Mouse (Mus musculus): Measurements from ENCODE around the gene Mrm1. TPM values are rescaled to one million over a fixed set of nuclear protein-coding genes. Genes with fewer than 3 reads are reported as not detected.

Mrm1 gene
- polyA plus RNA-seq, 1 experiment from 2014 or later: 12.3 TPM

- DNase-seq (ENCODE audit: low spot score) (peak; percentile 93), ATAC-seq (replicated peaks; ENCODE audit: low FRiP score) (peak; percentile 74; the same call in 1 of the 2 replicates)
- Histone ChIP-seq H3K27ac (ENCODE audit: low read depth, low read length) (no peak overlapping the region), H3K9me3 (ENCODE audit: control insufficient read depth, low read length) (no peaks in the 10 kb centered on the region), H3K4me3 (ENCODE audit: low read depth, low read length) (no peak overlapping the region), H3K27me3 (ENCODE audit: control insufficient read depth, insufficient read depth, low read length) (no peaks in the 10 kb centered on the region; the same call in 1 of the 2 replicates), H3K36me3 (ENCODE audit: control insufficient read depth, insufficient read depth, low read length) (no peaks in the 10 kb centered on the region), H3K4me1 (replicated peaks; ENCODE audit: control insufficient read depth, insufficient read depth, low read length) (no peaks in the 10 kb centered on the region; the same call in 1 of the 2 replicates), H3K9ac (ENCODE audit: low read length) (no peak overlapping the region), H3K4me2 (ENCODE audit: low read depth, low read length, severe bottlenecking) (0 out of 2 replicates have a peak overlapping the region, but pooled peaks have one; percentile 31)
- WGBS: 11% methylated on average over 17 of the region's 17 CpGs
Observed at GRCm38 (mm10) chr11:84794496-84795113, 24.7 kb downstream of the Mrm1 start.

- no peaks in the 10 kb centered on the region; the same call in 1 of the 2 replicates for H3K4me1 ChIP-seq (replicated peaks; ENCODE audit: control insufficient read depth, insufficient read depth, low read length)
- no peak overlapping the region for H3K4me3 ChIP-seq (ENCODE audit: low read depth, low read length)
- no peak overlapping the region for H3K27ac ChIP-seq (ENCODE audit: low read depth, low read length)
- no peaks in the 10 kb centered on the region for H3K9me3 ChIP-seq (ENCODE audit: control insufficient read depth, low read length)
- no peaks in the 10 kb centered on the region for H3K36me3 ChIP-seq (ENCODE audit: control insufficient read depth, insufficient read depth, low read length)
- no peak overlapping the region for H3K4me2 ChIP-seq (ENCODE audit: low read depth, low read length, severe bottlenecking)
- DNase-seq (ENCODE audit: low spot score) (no peak), ATAC-seq (replicated peaks; ENCODE audit: low FRiP score) (no peak)
- H3K27me3 ChIP-seq (ENCODE audit: control insufficient read depth, insufficient read depth, low read length): no peaks in the 10 kb centered on the region; the same call in none of the 2 replicates
- H3K9ac ChIP-seq (ENCODE audit: low read length): no peak overlapping the region
Observed at GRCm38 (mm10) chr11:84793545-84793944, 25.8 kb downstream of the Mrm1 start.

DNA sequence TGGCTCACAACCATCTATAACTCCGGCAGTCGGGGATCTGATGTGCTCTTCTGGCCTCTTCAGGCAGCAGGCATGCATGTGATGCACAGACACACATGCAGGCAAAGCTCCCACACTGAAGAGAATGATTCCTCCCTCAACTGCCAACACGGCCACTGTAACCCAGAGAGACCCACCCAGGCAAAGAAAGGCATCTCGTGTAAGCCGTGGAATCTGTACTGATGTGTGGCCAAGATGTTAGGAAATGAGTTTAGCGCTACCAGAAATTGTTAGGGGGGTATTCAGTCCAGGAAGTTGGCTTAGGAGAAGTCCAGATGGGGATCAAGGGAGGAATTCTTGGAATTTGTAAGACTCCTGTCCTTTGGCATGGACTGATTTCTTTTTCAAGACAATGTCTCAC lies 28.9 kb downstream of the Mrm1 start:
- H3K9me3 ChIP-seq (ENCODE audit: control insufficient read depth, low read length): no peaks in the 10 kb centered on the region
- H3K4me3 ChIP-seq (ENCODE audit: low read depth, low read length): no peak overlapping the region
- DNase-seq (ENCODE audit: low spot score) (no peak), ATAC-seq (replicated peaks; ENCODE audit: low FRiP score) (no peak)
- H3K9ac ChIP-seq (ENCODE audit: low read length): no peak overlapping the region
- no peaks in the 10 kb centered on the region for H3K36me3 ChIP-seq (ENCODE audit: control insufficient read depth, insufficient read depth, low read length)
- no peaks in the 10 kb centered on the region; the same call in 1 of the 2 replicates for H3K4me1 ChIP-seq (replicated peaks; ENCODE audit: control insufficient read depth, insufficient read depth, low read length)
- 63% methylated on average over 6 of the region's 6 CpGs for WGBS
- no peak overlapping the region for H3K4me2 ChIP-seq (ENCODE audit: low read depth, low read length, severe bottlenecking)
- no peaks in the 10 kb centered on the region; the same call in none of the 2 replicates for H3K27me3 ChIP-seq (ENCODE audit: control insufficient read depth, insufficient read depth, low read length)
- H3K27ac ChIP-seq (ENCODE audit: low read depth, low read length): no peak overlapping the region

GRCm38 (mm10) chr11:84780143-84780870 lies 39.0 kb downstream of the Mrm1 start:
- ATAC-seq (replicated peaks; ENCODE audit: low FRiP score): peak; percentile 72
- Histone ChIP-seq H3K9me3 (ENCODE audit: control insufficient read depth, low read length) (no peaks in the 10 kb centered on the region), H3K9ac (ENCODE audit: low read length) (no peak overlapping the region), H3K4me1 (replicated peaks; ENCODE audit: control insufficient read depth, insufficient read depth, low read length) (peaks cover 11% of the 10 kb centered on the region), H3K36me3 (ENCODE audit: control insufficient read depth, insufficient read depth, low read length) (no peaks in the 10 kb centered on the region), H3K4me2 (ENCODE audit: low read depth, low read length, severe bottlenecking) (peak overlapping the region; percentile 8; the same call in 1 of the 2 replicates), H3K27me3 (ENCODE audit: control insufficient read depth, insufficient read depth, low read length) (peaks cover 19% of the 10 kb centered on the region), H3K27ac (ENCODE audit: low read depth, low read length) (no peak overlapping the region), H3K4me3 (ENCODE audit: low read depth, low read length) (no peak overlapping the region)
- 3% methylated on average over 19 of the region's 19 CpGs for WGBS
- peak; percentile 74 for DNase-seq (ENCODE audit: low spot score)

GRCm38 (mm10) chr11:84775560-84775959 lies 43.8 kb downstream of the Mrm1 start:
- peak; percentile 55 for ATAC-seq (replicated peaks; ENCODE audit: low FRiP score)
- H3K4me3 ChIP-seq (ENCODE audit: low read depth, low read length): no peak overlapping the region

DNA sequence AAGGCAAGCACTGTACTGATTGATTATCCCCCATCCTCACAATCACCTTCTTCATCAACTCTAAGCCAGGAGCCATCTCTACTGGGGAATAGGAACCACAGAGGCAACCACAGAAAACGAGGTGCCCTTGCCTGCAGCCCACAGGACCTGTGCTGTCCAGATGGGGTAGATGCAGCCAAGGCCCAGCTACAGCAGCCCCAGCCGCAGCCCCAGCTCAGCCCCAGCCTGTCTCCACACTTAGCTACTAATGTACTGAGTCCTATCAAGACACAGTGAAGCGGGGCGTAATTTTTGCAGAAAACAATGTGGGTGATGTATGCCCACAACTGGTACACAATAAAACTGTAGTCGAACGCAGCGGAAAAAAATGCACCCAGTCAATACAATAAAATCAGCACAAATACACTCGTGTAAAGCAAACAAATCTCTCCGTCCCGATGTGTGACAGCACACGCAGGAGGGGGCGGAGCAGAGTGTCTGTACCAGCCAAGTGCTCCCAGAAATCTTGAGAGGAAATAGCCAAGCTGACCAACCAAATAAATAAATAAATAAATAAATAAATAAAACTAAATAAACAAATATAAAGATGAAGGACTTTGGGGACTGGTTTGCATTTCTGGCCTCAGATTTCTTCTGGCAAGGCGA lies 44.3 kb downstream of the Mrm1 start:
- no peak overlapping the region for H3K4me3 ChIP-seq (ENCODE audit: low read depth, low read length)
- H3K27ac ChIP-seq (ENCODE audit: low read depth, low read length): no peak overlapping the region
- no peaks in the 10 kb centered on the region for H3K9me3 ChIP-seq (ENCODE audit: control insufficient read depth, low read length)
- 62% methylated on average over 13 of the region's 13 CpGs for WGBS
- no peak overlapping the region for H3K4me2 ChIP-seq (ENCODE audit: low read depth, low read length, severe bottlenecking)
- peaks cover 9% of the 10 kb centered on the region; the same call in 1 of the 2 replicates for H3K4me1 ChIP-seq (replicated peaks; ENCODE audit: control insufficient read depth, insufficient read depth, low read length)
- H3K9ac ChIP-seq (ENCODE audit: low read length): no peak overlapping the region
- no peaks in the 10 kb centered on the region for H3K36me3 ChIP-seq (ENCODE audit: control insufficient read depth, insufficient read depth, low read length)
- ATAC-seq (replicated peaks; ENCODE audit: low FRiP score) (no peak), DNase-seq (ENCODE audit: low spot score) (no peak)
- peaks cover 27% of the 10 kb centered on the region for H3K27me3 ChIP-seq (ENCODE audit: control insufficient read depth, insufficient read depth, low read length)

More at GRCm38 (mm10) chr11:84775560-84775959, 43.8 kb downstream of the Mrm1 start:
- H3K4me2 ChIP-seq (ENCODE audit: low read depth, low read length, severe bottlenecking): no peak overlapping the region
- no peaks in the 10 kb centered on the region for H3K9me3 ChIP-seq (ENCODE audit: control insufficient read depth, low read length)
- no peak overlapping the region for H3K9ac ChIP-seq (ENCODE audit: low read length)
- 3% methylated on average over 4 of the region's 4 CpGs for WGBS
- no peak for DNase-seq (ENCODE audit: low spot score)
- peaks cover 12% of the 10 kb centered on the region for H3K4me1 ChIP-seq (replicated peaks; ENCODE audit: control insufficient read depth, insufficient read depth, low read length)
- peaks cover 25% of the 10 kb centered on the region for H3K27me3 ChIP-seq (ENCODE audit: control insufficient read depth, insufficient read depth, low read length)
- H3K27ac ChIP-seq (ENCODE audit: low read depth, low read length): no peak overlapping the region
- no peaks in the 10 kb centered on the region for H3K36me3 ChIP-seq (ENCODE audit: control insufficient read depth, insufficient read depth, low read length)

DNA sequence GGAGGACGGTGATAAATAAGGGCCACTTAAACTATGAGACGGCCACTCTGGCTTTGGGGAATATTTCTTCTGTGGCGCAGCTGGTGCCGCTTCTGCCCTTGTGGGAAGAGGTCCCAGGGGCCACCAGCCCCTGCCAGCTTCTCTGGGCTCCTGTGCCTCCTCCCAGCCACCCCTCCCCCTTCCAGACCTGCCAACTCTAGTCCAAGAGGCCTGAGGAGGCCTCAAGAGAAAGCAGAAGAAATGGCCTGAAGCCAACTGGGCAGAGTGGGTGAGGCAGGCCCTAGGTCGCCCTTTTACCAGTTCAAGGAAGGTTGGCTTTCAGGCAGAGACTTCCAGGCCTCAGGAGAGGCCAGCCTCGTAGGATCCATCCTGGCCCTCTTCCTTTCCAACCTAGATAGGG lies 51.4 kb downstream of the Mrm1 start:
- no peak for DNase-seq (ENCODE audit: low spot score)
- ATAC-seq (replicated peaks; ENCODE audit: low FRiP score): no peak
- Histone ChIP-seq H3K27ac (ENCODE audit: low read depth, low read length) (no peak overlapping the region), H3K27me3 (ENCODE audit: control insufficient read depth, insufficient read depth, low read length) (peaks cover 24% of the 10 kb centered on the region), H3K9ac (ENCODE audit: low read length) (no peak overlapping the region), H3K9me3 (ENCODE audit: control insufficient read depth, low read length) (no peaks in the 10 kb centered on the region), H3K4me1 (replicated peaks; ENCODE audit: control insufficient read depth, insufficient read depth, low read length) (peaks cover 6% of the 10 kb centered on the region), H3K4me3 (ENCODE audit: low read depth, low read length) (no peak overlapping the region), H3K36me3 (ENCODE audit: control insufficient read depth, insufficient read depth, low read length) (no peaks in the 10 kb centered on the region), H3K4me2 (ENCODE audit: low read depth, low read length, severe bottlenecking) (no peak overlapping the region)
- WGBS: 75% methylated on average over 6 of the region's 6 CpGs

- H3K27me3 ChIP-seq (ENCODE audit: control insufficient read depth, insufficient read depth, low read length): peaks cover 20% of the 10 kb centered on the region
- H3K9ac ChIP-seq (ENCODE audit: low read length): no peak overlapping the region
- H3K4me1 ChIP-seq (replicated peaks; ENCODE audit: control insufficient read depth, insufficient read depth, low read length): peaks cover 13% of the 10 kb centered on the region
- 15% methylated on average over 5 of the region's 5 CpGs for WGBS
- no peak overlapping the region for H3K4me2 ChIP-seq (ENCODE audit: low read depth, low read length, severe bottlenecking)
- no peaks in the 10 kb centered on the region for H3K9me3 ChIP-seq (ENCODE audit: control insufficient read depth, low read length)
- H3K36me3 ChIP-seq (ENCODE audit: control insufficient read depth, insufficient read depth, low read length): no peaks in the 10 kb centered on the region
- H3K27ac ChIP-seq (ENCODE audit: low read depth, low read length): no peak overlapping the region
- ATAC-seq (replicated peaks; ENCODE audit: low FRiP score) (no peak), DNase-seq (ENCODE audit: low spot score) (no peak)
- no peak overlapping the region for H3K4me3 ChIP-seq (ENCODE audit: low read depth, low read length)
Observed at GRCm38 (mm10) chr11:84765125-84765524, 54.2 kb downstream of the Mrm1 start.

All from forebrain, embryonic 11.5 days (tissue).